Mouse (Mus musculus) neutrophil, adult 65 days (primary cell): Measurements from ENCODE around the gene Mdfi. TPM values are rescaled to one million over a fixed set of nuclear protein-coding genes. Genes with fewer than 3 reads are reported as not detected.

Source experiments
- total RNA-seq: library from RNA; stranded (reverse); gene quantifications from 2 replicates; pipeline ENCODE4 v1.2.4, GENCODE M21; 2023

The Mdfi gene
- total RNA-seq = not detected in 2 replicates

DNA sequence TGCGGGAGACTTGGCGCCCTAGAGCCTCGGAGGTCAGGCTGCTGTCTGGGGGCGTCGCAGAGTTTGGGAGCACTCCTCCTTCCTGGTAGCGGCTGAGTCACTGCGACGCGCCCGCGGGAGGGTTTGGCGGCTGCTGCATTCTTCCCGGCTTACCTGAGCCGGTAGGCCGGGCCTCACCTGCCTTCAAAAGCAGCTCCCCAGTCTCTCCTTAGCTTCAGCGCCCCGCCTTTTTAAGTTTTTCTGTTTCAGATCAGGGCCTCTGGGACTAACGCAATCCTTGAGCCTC is at the start of gene Mdfi:
Gene Mdfi (minus strand): TSS at position 210 of the 286 bp plus-strand sequence.

Other genes with a start within 250 kb of the Mdfi start
- gene Bysl, start 223.2 kb downstream of the Mdfi start, total RNA-seq = 7.3 and 8.3 TPM in 2 replicates
- 70.7 and 108 TPM in 2 replicates for gene Med20, start 223.1 kb downstream of the Mdfi start, total RNA-seq
- 13.1 and 28.9 TPM in 2 replicates for gene Gm20517, start 223.1 kb downstream of the Mdfi start, total RNA-seq
- 8.6 and 19.5 TPM in 2 replicates for gene Usp49, start 204.0 kb downstream of the Mdfi start, total RNA-seq
- gene Tomm6, start 146.3 kb downstream of the Mdfi start, total RNA-seq = 136 and 149 TPM in 2 replicates
- gene Frs3, start 145.7 kb downstream of the Mdfi start, total RNA-seq = 0.79 TPM in 1 of 2 replicates, not detected in the other
- gene Gm21981, start 140.2 kb downstream of the Mdfi start, total RNA-seq = 0.41 TPM in 1 of 2 replicates, not detected in the other
- gene Prickle4, start 140.0 kb downstream of the Mdfi start, total RNA-seq = not detected in 2 replicates
- not detected in 2 replicates for gene Pgc, start 107.8 kb downstream of the Mdfi start, total RNA-seq
- gene Tfeb, start 97.7 kb downstream of the Mdfi start, total RNA-seq = 87.1 and 123 TPM in 2 replicates
- 7.4 and 11.3 TPM in 2 replicates for gene Foxp4, start 90.0 kb upstream of the Mdfi start, total RNA-seq
- not detected in 2 replicates for gene 1700122O11Rik, start 203.6 kb upstream of the Mdfi start, total RNA-seq